Mouse (Mus musculus): ENCODE measurements at regions not wholly inside any gene's neighbourhood (a gene's known extent, or its start where the extent isn't known, plus 50 kb on each side); places are given as distances from the start of the nearest gene placed in this dataset.

DNA sequence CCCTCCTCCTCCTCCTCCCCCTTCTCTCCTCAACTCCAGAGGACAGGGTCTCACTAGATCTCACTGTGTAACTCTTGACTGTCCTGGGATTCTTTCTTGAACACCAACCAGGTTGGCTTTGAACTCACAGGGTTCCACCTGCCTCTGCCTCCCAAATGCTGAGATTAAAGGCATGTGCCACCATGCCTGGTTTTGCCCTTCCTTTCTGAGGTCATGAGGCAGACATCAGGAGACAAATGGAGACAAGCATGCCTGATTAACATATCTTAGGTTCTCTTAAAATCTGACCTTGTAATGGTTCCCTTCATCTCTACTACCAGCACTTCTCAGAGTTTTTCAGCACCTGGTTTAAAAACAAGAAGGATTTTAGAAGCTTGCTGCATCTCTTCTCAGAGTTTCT, 143.5 kb downstream of the Gm10260 start:
- Histone ChIP-seq H3K4me1 (ENCODE audit: control insufficient read depth, insufficient read depth, low read length) (no peaks in the 10 kb centered on the region), H3K27me3 (ENCODE audit: control insufficient read depth, insufficient read depth, low read depth, low read length) (no peaks in the 10 kb centered on the region), H3K36me3 (ENCODE audit: control insufficient read depth, insufficient read depth, low read length) (no peaks in the 10 kb centered on the region), H3K9me3 (replicated peaks; ENCODE audit: control insufficient read depth, low read length, poor library complexity, severe bottlenecking) (no peaks in the 10 kb centered on the region), H3K9ac (ENCODE audit: low read depth, low read length) (no peak overlapping the region), H3K27ac (ENCODE audit: low read length) (no peak overlapping the region), H3K4me3 (ENCODE audit: low read depth, low read length) (no peak overlapping the region), H3K4me2 (ENCODE audit: low read length) (no peak overlapping the region)
- ATAC-seq: no peak

DNA sequence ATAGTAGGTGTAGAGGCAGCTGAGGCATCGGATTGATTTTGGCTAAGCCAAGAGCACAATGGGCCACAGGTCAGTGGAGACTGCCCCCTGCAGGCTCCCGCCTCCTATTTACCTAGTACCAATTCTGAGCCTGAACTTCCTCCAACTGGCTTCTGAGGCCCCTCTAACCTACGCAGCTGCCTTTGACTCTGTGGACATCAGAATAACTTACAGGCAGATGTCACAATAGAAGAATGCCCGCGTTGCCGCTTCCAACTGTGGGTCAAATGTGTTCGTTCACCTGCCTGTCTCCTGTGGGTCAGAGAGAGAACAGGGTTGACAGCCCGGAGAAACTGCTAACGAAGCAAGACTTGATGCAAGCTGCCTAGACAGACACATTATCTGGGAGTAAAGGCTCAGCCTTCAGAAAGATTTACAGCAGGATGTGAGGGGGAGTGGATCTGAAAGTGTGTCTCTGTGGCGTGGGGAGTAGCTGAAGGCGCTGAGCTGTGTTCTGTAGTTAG, 153.2 kb downstream of the Gm10260 start:
- no peak overlapping the region for H3K4me3 ChIP-seq (ENCODE audit: low read depth, low read length)
- H3K9ac ChIP-seq (ENCODE audit: low read depth, low read length): no peak overlapping the region
- peaks cover 4% of the 10 kb centered on the region; the same call in 1 of the 2 replicates for H3K4me1 ChIP-seq (ENCODE audit: control insufficient read depth, insufficient read depth, low read length)
- 28% methylated on average over 11 of the region's 11 CpGs for WGBS
- no peak overlapping the region for H3K4me2 ChIP-seq (ENCODE audit: low read length)
- no peaks in the 10 kb centered on the region for H3K27me3 ChIP-seq (ENCODE audit: control insufficient read depth, insufficient read depth, low read depth, low read length)
- no peaks in the 10 kb centered on the region for H3K9me3 ChIP-seq (replicated peaks; ENCODE audit: control insufficient read depth, low read length, poor library complexity, severe bottlenecking)
- 0 out of 2 replicates have a peak, but pooled peaks have one; percentile 25 for ATAC-seq
- 0 out of 2 replicates have a peak overlapping the region, but pooled peaks have one; percentile 15 for H3K27ac ChIP-seq (ENCODE audit: low read length)
- H3K36me3 ChIP-seq (ENCODE audit: control insufficient read depth, insufficient read depth, low read length): no peaks in the 10 kb centered on the region

DNA sequence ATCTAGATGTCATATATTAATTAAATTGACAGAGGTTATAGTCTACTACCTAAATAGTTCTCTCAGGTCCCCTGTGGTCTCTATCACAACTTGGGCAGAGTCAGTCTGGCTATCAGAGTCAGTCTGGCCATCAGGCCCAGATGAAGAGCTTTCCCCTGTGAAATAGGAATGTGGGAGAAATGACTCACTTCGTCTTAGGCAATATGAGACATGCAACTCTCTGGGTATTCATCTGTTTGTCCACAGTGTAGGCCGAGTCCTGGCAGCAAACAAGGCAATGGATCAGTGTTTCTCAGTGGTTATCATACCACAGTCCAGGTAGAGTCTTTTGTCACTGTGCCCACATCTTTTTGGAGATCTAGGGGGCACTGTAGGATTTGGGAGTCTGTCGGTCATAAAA, 156.0 kb downstream of the Gm10260 start:
- ATAC-seq: no peak
- Histone ChIP-seq H3K9ac (ENCODE audit: low read depth, low read length) (no peak overlapping the region), H3K36me3 (ENCODE audit: control insufficient read depth, insufficient read depth, low read length) (no peaks in the 10 kb centered on the region), H3K27me3 (ENCODE audit: control insufficient read depth, insufficient read depth, low read depth, low read length) (no peaks in the 10 kb centered on the region), H3K27ac (ENCODE audit: low read length) (no peak overlapping the region), H3K4me3 (ENCODE audit: low read depth, low read length) (no peak overlapping the region), H3K4me1 (ENCODE audit: control insufficient read depth, insufficient read depth, low read length) (peaks cover 4% of the 10 kb centered on the region; the same call in 1 of the 2 replicates), H3K4me2 (ENCODE audit: low read length) (no peak overlapping the region), H3K9me3 (replicated peaks; ENCODE audit: control insufficient read depth, low read length, poor library complexity, severe bottlenecking) (no peaks in the 10 kb centered on the region)
- WGBS: 92% methylated on average over 3 of the region's 3 CpGs

DNA sequence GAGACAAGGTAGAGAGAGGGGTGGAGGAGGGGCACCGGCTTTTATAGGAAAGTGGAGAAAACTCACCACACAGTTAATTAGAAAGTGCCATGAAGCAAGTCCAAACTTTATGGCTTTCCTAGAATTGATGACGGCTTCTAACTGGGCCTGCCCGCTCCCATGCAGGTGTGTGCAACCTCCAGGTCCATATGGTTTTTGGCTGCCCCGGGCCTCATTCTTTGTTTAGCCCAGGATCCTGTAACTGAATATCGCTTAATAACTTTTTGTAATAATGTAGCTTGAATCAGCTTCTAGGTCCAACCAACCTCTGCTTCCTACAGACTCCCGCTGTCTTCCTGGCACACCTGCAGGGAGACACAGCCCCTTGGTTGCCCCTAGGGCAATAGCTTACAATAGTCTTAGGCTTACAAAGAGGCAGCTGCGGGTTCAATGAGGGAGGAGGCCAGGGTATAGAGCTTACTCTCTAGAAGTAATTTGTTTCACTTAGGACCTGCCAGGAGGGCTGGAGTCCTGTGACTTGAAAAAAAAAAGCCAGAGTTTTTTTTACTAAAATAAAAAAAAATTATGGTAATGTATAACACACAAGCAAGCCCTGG, 159.2 kb downstream of the Gm10260 start:
- WGBS: 69% methylated on average over 7 of the region's 7 CpGs
- H3K4me1 ChIP-seq (ENCODE audit: control insufficient read depth, insufficient read depth, low read length): no peaks in the 10 kb centered on the region; the same call in 1 of the 2 replicates
- no peak overlapping the region for H3K9ac ChIP-seq (ENCODE audit: low read depth, low read length)
- H3K4me3 ChIP-seq (ENCODE audit: low read depth, low read length): no peak overlapping the region
- H3K4me2 ChIP-seq (ENCODE audit: low read length): no peak overlapping the region
- no peaks in the 10 kb centered on the region for H3K9me3 ChIP-seq (replicated peaks; ENCODE audit: control insufficient read depth, low read length, poor library complexity, severe bottlenecking)
- H3K27me3 ChIP-seq (ENCODE audit: control insufficient read depth, insufficient read depth, low read depth, low read length): no peaks in the 10 kb centered on the region
- no peaks in the 10 kb centered on the region for H3K36me3 ChIP-seq (ENCODE audit: control insufficient read depth, insufficient read depth, low read length)
- H3K27ac ChIP-seq (ENCODE audit: low read length): no peak overlapping the region
- ATAC-seq: no peak

DNA sequence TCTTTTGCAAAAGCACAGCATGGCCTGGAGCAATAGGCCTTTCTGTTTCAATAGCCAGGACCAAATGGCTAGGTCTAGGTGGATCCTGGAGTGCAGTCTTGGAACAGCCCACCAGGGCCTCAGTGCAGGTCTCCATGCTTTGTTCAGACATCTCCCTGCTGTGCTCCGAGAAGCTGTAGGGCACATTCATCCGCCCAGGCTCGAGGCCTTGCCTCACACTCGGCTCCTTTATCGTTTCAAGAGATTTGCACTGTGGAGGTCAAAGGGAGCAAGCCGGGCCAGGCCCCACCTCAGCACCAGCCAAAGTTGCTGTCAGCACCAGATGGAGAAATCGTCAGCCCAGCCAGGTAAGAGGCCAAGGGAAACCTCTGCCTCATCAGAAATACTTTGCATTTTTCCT, 160.3 kb downstream of the Gm10260 start:
- Histone ChIP-seq H3K27me3 (ENCODE audit: control insufficient read depth, insufficient read depth, low read depth, low read length) (no peaks in the 10 kb centered on the region), H3K9me3 (replicated peaks; ENCODE audit: control insufficient read depth, low read length, poor library complexity, severe bottlenecking) (no peaks in the 10 kb centered on the region), H3K27ac (ENCODE audit: low read length) (no peak overlapping the region), H3K4me3 (ENCODE audit: low read depth, low read length) (no peak overlapping the region), H3K4me1 (ENCODE audit: control insufficient read depth, insufficient read depth, low read length) (no peaks in the 10 kb centered on the region; the same call in 1 of the 2 replicates), H3K9ac (ENCODE audit: low read depth, low read length) (no peak overlapping the region), H3K4me2 (ENCODE audit: low read length) (no peak overlapping the region), H3K36me3 (ENCODE audit: control insufficient read depth, insufficient read depth, low read length) (no peaks in the 10 kb centered on the region)
- WGBS: 62% methylated on average over 7 of the region's 7 CpGs
- ATAC-seq: no peak

DNA sequence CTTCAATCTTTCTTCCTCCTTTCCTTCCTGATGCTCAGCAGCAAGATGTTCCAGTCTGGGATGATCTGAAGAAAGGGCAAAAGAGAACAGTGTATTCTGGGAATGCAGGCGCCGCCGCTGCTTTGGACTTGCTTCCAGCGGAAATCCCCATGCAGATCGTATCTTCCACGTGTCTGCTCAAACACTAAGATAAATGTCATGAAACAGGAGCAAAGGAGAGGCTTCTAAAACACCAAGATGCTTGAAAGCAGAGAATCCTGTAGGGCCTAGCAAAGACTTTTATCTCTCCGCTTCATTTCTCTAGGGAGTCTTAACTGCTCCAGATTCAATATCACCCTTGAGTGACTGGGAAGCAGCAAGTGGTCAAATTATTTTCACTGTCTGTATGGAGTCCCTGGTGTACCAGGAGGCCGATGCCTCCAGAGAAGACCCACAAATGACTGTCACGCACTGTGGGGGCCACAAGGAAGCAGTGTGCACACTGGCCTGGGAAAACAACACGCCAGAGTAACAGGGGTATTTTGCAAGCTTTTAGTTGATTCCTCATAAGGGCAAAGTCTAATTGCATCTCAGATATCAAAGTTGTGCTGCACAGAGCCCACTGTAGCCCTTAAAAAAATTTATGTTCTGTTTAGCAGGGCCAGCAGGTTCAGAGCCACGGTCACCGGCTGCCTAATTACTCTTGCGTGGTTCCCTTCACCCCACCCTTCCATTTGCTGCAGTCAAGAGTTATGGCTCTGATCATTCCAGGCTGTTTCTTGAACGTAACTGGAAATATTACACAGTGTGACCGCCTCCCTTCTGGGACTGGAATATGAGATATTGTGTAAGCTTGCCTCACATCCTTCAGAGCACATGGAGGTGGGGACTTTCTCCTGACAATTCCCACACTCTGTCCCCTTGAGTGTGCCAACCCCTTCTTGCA, 161.7 kb downstream of the Gm10260 start:
- no peaks in the 10 kb centered on the region; the same call in 1 of the 2 replicates for H3K4me1 ChIP-seq (ENCODE audit: control insufficient read depth, insufficient read depth, low read length)
- H3K4me2 ChIP-seq (ENCODE audit: low read length): no peak overlapping the region
- no peak overlapping the region for H3K9ac ChIP-seq (ENCODE audit: low read depth, low read length)
- H3K27me3 ChIP-seq (ENCODE audit: control insufficient read depth, insufficient read depth, low read depth, low read length): no peaks in the 10 kb centered on the region
- H3K36me3 ChIP-seq (ENCODE audit: control insufficient read depth, insufficient read depth, low read length): no peaks in the 10 kb centered on the region
- H3K27ac ChIP-seq (ENCODE audit: low read length): no peak overlapping the region
- WGBS: 80% methylated on average over 15 of the region's 15 CpGs
- H3K9me3 ChIP-seq (replicated peaks; ENCODE audit: control insufficient read depth, low read length, poor library complexity, severe bottlenecking): no peaks in the 10 kb centered on the region
- ATAC-seq: no peak
- H3K4me3 ChIP-seq (ENCODE audit: low read depth, low read length): no peak overlapping the region

DNA sequence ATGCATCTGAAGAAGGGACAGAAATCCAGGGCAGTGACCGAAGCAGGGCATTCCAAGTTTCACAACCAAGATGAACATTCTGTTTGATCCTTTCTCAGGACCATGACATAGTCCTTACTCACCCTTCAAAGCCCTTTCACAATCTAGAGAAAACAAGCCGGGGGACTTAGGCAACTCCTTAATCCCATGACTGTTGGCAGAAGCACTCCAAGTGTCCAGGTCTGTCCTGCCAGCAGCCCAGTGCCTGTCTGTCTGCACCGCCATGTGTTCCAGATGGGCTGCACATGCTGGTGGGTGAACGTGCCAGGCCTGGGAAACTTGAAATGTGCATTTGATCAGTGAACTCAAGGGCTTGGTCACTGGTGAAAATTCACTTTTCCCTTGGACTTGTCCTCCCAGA, 165.6 kb downstream of the Gm10260 start:
- H3K4me1 ChIP-seq (ENCODE audit: control insufficient read depth, insufficient read depth, low read length): no peaks in the 10 kb centered on the region
- H3K9ac ChIP-seq (ENCODE audit: low read depth, low read length): no peak overlapping the region
- no peak for ATAC-seq
- no peaks in the 10 kb centered on the region for H3K9me3 ChIP-seq (replicated peaks; ENCODE audit: control insufficient read depth, low read length, poor library complexity, severe bottlenecking)
- no peaks in the 10 kb centered on the region for H3K36me3 ChIP-seq (ENCODE audit: control insufficient read depth, insufficient read depth, low read length)
- H3K4me2 ChIP-seq (ENCODE audit: low read length): no peak overlapping the region
- WGBS: 91% methylated on average over 4 of the region's 4 CpGs
- H3K4me3 ChIP-seq (ENCODE audit: low read depth, low read length): no peak overlapping the region
- no peak overlapping the region for H3K27ac ChIP-seq (ENCODE audit: low read length)
- no peaks in the 10 kb centered on the region for H3K27me3 ChIP-seq (ENCODE audit: control insufficient read depth, insufficient read depth, low read depth, low read length)

DNA sequence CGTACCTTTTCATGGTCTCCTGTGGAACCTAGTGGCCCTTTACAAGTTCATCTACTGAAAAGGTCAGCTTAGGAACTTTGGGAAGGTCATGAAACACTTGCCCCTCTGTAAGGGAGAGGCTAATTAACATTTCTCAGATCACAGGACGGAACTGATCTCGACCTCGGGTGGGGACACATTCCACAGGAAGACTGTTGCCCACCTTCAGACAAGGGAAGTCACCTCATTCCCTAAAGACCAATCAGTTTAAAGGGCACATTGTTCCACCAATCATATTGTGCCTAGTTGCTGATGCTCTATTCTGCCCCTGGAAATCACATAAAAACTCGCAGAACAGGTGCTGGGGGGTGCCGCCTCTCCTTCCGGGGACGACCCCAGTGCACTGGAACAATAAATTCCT, 170.8 kb downstream of the Gm10260 start:
- no peak overlapping the region for H3K9ac ChIP-seq (ENCODE audit: low read depth, low read length)
- H3K27me3 ChIP-seq (ENCODE audit: control insufficient read depth, insufficient read depth, low read depth, low read length): no peaks in the 10 kb centered on the region
- ATAC-seq: no peak
- no peaks in the 10 kb centered on the region for H3K4me1 ChIP-seq (ENCODE audit: control insufficient read depth, insufficient read depth, low read length)
- H3K9me3 ChIP-seq (replicated peaks; ENCODE audit: control insufficient read depth, low read length, poor library complexity, severe bottlenecking): no peaks in the 10 kb centered on the region
- H3K4me3 ChIP-seq (ENCODE audit: low read depth, low read length): no peak overlapping the region
- no peaks in the 10 kb centered on the region for H3K36me3 ChIP-seq (ENCODE audit: control insufficient read depth, insufficient read depth, low read length)
- WGBS: 73% methylated on average over 8 of the region's 8 CpGs
- H3K27ac ChIP-seq (ENCODE audit: low read length): no peak overlapping the region
- H3K4me2 ChIP-seq (ENCODE audit: low read length): no peak overlapping the region

DNA sequence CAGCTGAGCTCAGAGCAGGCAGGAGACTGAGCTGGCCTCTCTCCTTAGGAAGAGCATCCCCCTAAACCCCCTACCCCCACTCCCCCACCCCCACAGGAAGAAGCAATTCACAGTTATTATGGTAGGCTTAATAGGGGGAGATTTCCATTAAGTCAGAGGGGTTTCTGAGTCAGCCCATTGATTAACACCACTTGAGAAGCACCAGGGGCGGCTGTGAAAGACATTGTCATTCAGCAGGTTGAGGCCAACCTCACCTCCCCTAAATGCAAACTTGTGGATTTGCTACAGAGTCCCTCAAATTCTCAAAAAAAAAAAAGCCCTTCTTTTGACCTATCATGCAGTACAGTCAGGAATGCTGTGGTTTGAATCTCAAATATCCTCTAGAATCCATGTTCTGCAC, 172.3 kb downstream of the Gm10260 start:
- no peaks in the 10 kb centered on the region for H3K9me3 ChIP-seq (replicated peaks; ENCODE audit: control insufficient read depth, low read length, poor library complexity, severe bottlenecking)
- H3K4me1 ChIP-seq (ENCODE audit: control insufficient read depth, insufficient read depth, low read length): no peaks in the 10 kb centered on the region
- no peaks in the 10 kb centered on the region for H3K27me3 ChIP-seq (ENCODE audit: control insufficient read depth, insufficient read depth, low read depth, low read length)
- H3K36me3 ChIP-seq (ENCODE audit: control insufficient read depth, insufficient read depth, low read length): no peaks in the 10 kb centered on the region
- WGBS: 45% methylated on average over 1 of the region's 1 CpGs
- ATAC-seq: no peak
- H3K4me3 ChIP-seq (ENCODE audit: low read depth, low read length): no peak overlapping the region
- H3K4me2 ChIP-seq (ENCODE audit: low read length): no peak overlapping the region
- no peak overlapping the region for H3K9ac ChIP-seq (ENCODE audit: low read depth, low read length)
- no peak overlapping the region for H3K27ac ChIP-seq (ENCODE audit: low read length)

All from midbrain, embryonic 16.5 days (tissue).